Mouse (Mus musculus) limb, embryonic 13.5 days (tissue): Measurements from ENCODE around the gene Exoc6. TPM values are rescaled to one million over a fixed set of nuclear protein-coding genes. Genes with fewer than 3 reads are reported as not detected.
"Not testable (repeated sequence)": the region's sequence is repeated elsewhere in the genome, so short reads cannot be mapped to it uniquely, and the experiment has no call there.

Source experiments
- ATAC-seq: fragments of 200-750 bp; cut with Nextera tagmentation; 2 replicates; pipeline ENCODE4 v1.8.0; 2017; ENCODE audit warnings: low read depth, moderate number of reproducible peaks, moderate TSS enrichment; ENCODE audit not compliant: low FRiP score
- H3K27ac ChIP-seq: fragments of 300-500 bp; sonication (generic); 2 replicates; pipeline ENCODE4 v1.5.1; 2015; ENCODE audit warnings: inconsistent platforms, mild to moderate bottlenecking, moderate library complexity
- H3K27me3 ChIP-seq: fragments of 300-500 bp; sonication (generic); 2 replicates; pipeline ENCODE4 v1.6.1; 2015; ENCODE audit warnings: mild to moderate bottlenecking, inconsistent platforms
- H3K36me3 ChIP-seq: fragments of 300-500 bp; sonication (generic); 2 replicates; pipeline ENCODE4 v1.6.1; 2015; ENCODE audit warnings: inconsistent platforms, mild to moderate bottlenecking, moderate library complexity
- H3K4me1 ChIP-seq: fragments of 300-500 bp; sonication (generic); 2 replicates; pipeline ENCODE4 v1.6.1; 2015; ENCODE audit warnings: inconsistent platforms
- H3K4me2 ChIP-seq: fragments of 300-500 bp; sonication (generic); replicated peaks from 2 replicates; pipeline ENCODE4 v1.6.1; 2015; ENCODE audit warnings: inconsistent platforms, mild to moderate bottlenecking, moderate library complexity
- H3K4me3 ChIP-seq: fragments of 300-500 bp; sonication (generic); 2 replicates; pipeline ENCODE4 v1.5.1; 2015; ENCODE audit warnings: moderate library complexity, mild to moderate bottlenecking, inconsistent platforms
- H3K9ac ChIP-seq: fragments of 300-500 bp; sonication (generic); 2 replicates; pipeline ENCODE4 v1.6.1; 2015; ENCODE audit warnings: mild to moderate bottlenecking, inconsistent platforms
- H3K9me3 ChIP-seq: fragments of 300-500 bp; sonication (generic); 2 replicates; pipeline ENCODE4 v1.6.1; 2016; ENCODE audit warnings: inconsistent platforms
- WGBS: fragments of 180-500 bp; shearing (Covaris S2); methylation state at CpG from one replicate; pipeline ENCODE4 v1.1.7; 2015; 5-methylcytosine and 5-hydroxymethylcytosine counted together
- polyA plus RNA-seq: library from polyadenylated mRNA; unstranded; fragments of >200 nt; fragmentation: Nextera tagmentation; extraction: Ambion mirVana; gene quantifications from 2 replicates; pipeline ENCODE4 v1.2.1, GENCODE M21; 2015

Exoc6 gene
- polyA plus RNA-seq, 1 experiment from 2014 or later = 7.2 TPM

GRCm38 (mm10) chr19:37543537-37544326 lies 6.5 kb upstream of the Exoc6 start:
- Histone ChIP-seq H3K4me3 (no peak overlapping the region), H3K9ac (no peak overlapping the region), H3K27me3 (no peaks in the 10 kb centered on the region; the same call in 1 of the 2 replicates), H3K4me2 (no peak overlapping the region), H3K36me3 (no peaks in the 10 kb centered on the region), H3K27ac (no peak overlapping the region), H3K4me1 (peaks cover 4% of the 10 kb centered on the region; the same call in 1 of the 2 replicates), H3K9me3 (no peaks in the 10 kb centered on the region)
- WGBS = 65% methylated on average over 13 of the region's 13 CpGs
- no peak for ATAC-seq

- Histone ChIP-seq H3K27ac (no peak overlapping the region), H3K27me3 (peaks cover 4% of the 10 kb centered on the region), H3K4me2 (no peak overlapping the region), H3K4me3 (no peak overlapping the region), H3K9ac (no peak overlapping the region), H3K36me3 (no peaks in the 10 kb centered on the region), H3K9me3 (no peaks in the 10 kb centered on the region), H3K4me1 (peaks cover 4% of the 10 kb centered on the region; the same call in 1 of the 2 replicates)
- WGBS = 91% methylated on average over 9 of the region's 9 CpGs
- no peak for ATAC-seq
Observed at GRCm38 (mm10) chr19:37544476-37544875, 5.7 kb upstream of the Exoc6 start.

- Histone ChIP-seq H3K4me3 (no peak overlapping the region), H3K4me2 (no peak overlapping the region), H3K27me3 (peaks cover 6% of the 10 kb centered on the region), H3K36me3 (no peaks in the 10 kb centered on the region), H3K27ac (no peak overlapping the region), H3K9me3 (no peaks in the 10 kb centered on the region), H3K4me1 (peaks cover under 1% of the 10 kb centered on the region; the same call in 1 of the 2 replicates), H3K9ac (no peak overlapping the region)
- WGBS = 51% methylated on average over 3 of the region's 3 CpGs
- ATAC-seq = no peak
Observed at GRCm38 (mm10) chr19:37545231-37545630, 5.0 kb upstream of the Exoc6 start.

- no peaks in the 10 kb centered on the region for H3K9me3 ChIP-seq
- ATAC-seq = no peak
- H3K9ac ChIP-seq = no peak overlapping the region
- H3K27ac ChIP-seq = no peak overlapping the region
- H3K4me1 ChIP-seq = peaks cover 1% of the 10 kb centered on the region
- H3K4me3 ChIP-seq = no peak overlapping the region
- WGBS = 89% methylated on average over 6 of the region's 6 CpGs
- peaks cover 6% of the 10 kb centered on the region for H3K27me3 ChIP-seq
- H3K36me3 ChIP-seq = no peaks in the 10 kb centered on the region
- H3K4me2 ChIP-seq = no peak overlapping the region
Observed at GRCm38 (mm10) chr19:37545725-37546124, 4.5 kb upstream of the Exoc6 start.

GRCm38 (mm10) chr19:37546776-37547175 lies 3.4 kb upstream of the Exoc6 start:
- peaks cover 6% of the 10 kb centered on the region for H3K27me3 ChIP-seq
- WGBS = 77% methylated on average over 4 of the region's 4 CpGs
- no peak overlapping the region for H3K9ac ChIP-seq
- H3K27ac ChIP-seq = no peak overlapping the region
- peaks cover 4% of the 10 kb centered on the region for H3K4me1 ChIP-seq
- H3K9me3 ChIP-seq = no peaks in the 10 kb centered on the region
- no peaks in the 10 kb centered on the region for H3K36me3 ChIP-seq
- no peak overlapping the region for H3K4me2 ChIP-seq
- no peak overlapping the region for H3K4me3 ChIP-seq
- no peak for ATAC-seq

GRCm38 (mm10) chr19:37551040-37551566 lies 885 bp downstream of the Exoc6 start:
- H3K9ac ChIP-seq = no peak overlapping the region
- H3K4me3 ChIP-seq = peak overlapping the region; percentile 76
- H3K27me3 ChIP-seq = peaks cover 6% of the 10 kb centered on the region
- 10% methylated on average over 8 of the region's 8 CpGs for WGBS
- no peak for ATAC-seq
- H3K27ac ChIP-seq = no peak overlapping the region
- H3K9me3 ChIP-seq = no peaks in the 10 kb centered on the region
- no peaks in the 10 kb centered on the region for H3K36me3 ChIP-seq
- peaks cover 4% of the 10 kb centered on the region for H3K4me1 ChIP-seq
- H3K4me2 ChIP-seq = peak overlapping the region; percentile 99

GRCm38 (mm10) chr19:37553376-37554265 lies 3.4 kb downstream of the Exoc6 start:
- Histone ChIP-seq H3K27me3 (peaks cover 6% of the 10 kb centered on the region), H3K27ac (no peak overlapping the region), H3K4me3 (no peak overlapping the region), H3K9ac (no peak overlapping the region), H3K4me1 (peaks cover 4% of the 10 kb centered on the region), H3K9me3 (no peaks in the 10 kb centered on the region), H3K4me2 (no peak overlapping the region), H3K36me3 (no peaks in the 10 kb centered on the region)
- no peak for ATAC-seq
- 82% methylated on average over 11 of the region's 11 CpGs for WGBS

GRCm38 (mm10) chr19:37554266-37554650 lies 4.0 kb downstream of the Exoc6 start:
- H3K27ac ChIP-seq, H3K27me3 ChIP-seq, H3K4me3 ChIP-seq, H3K4me1 ChIP-seq, H3K9me3 ChIP-seq, H3K36me3 ChIP-seq, H3K9ac ChIP-seq, H3K4me2 ChIP-seq, ATAC-seq: not testable (repeated sequence)
- 68% methylated on average over 5 of the region's 5 CpGs for WGBS

- no peak for ATAC-seq
Observed at GRCm38 (mm10) chr19:37555863-37556566, 5.8 kb downstream of the Exoc6 start.

GRCm38 (mm10) chr19:37557898-37558297 lies 7.7 kb downstream of the Exoc6 start:
- ATAC-seq = no peak
- H3K9me3 ChIP-seq = no peaks in the 10 kb centered on the region
- no peaks in the 10 kb centered on the region for H3K36me3 ChIP-seq
- no peak overlapping the region for H3K27ac ChIP-seq
- H3K9ac ChIP-seq = no peak overlapping the region
- no peak overlapping the region for H3K4me2 ChIP-seq
- WGBS = 71% methylated on average over 3 of the region's 3 CpGs
- peaks cover 10% of the 10 kb centered on the region for H3K4me1 ChIP-seq
- H3K27me3 ChIP-seq = no peaks in the 10 kb centered on the region
- H3K4me3 ChIP-seq = no peak overlapping the region

More at GRCm38 (mm10) chr19:37555863-37556566, 5.8 kb downstream of the Exoc6 start:
- 88% methylated on average over 6 of the region's 6 CpGs for WGBS
- Histone ChIP-seq H3K4me3 (no peak overlapping the region), H3K36me3 (no peaks in the 10 kb centered on the region), H3K9ac (no peak overlapping the region), H3K4me1 (peaks cover 10% of the 10 kb centered on the region), H3K9me3 (no peaks in the 10 kb centered on the region), H3K27ac (no peak overlapping the region), H3K4me2 (no peak overlapping the region), H3K27me3 (no peaks in the 10 kb centered on the region)

GRCm38 (mm10) chr19:37559286-37560079 lies 9.3 kb downstream of the Exoc6 start:
- Histone ChIP-seq H3K27ac (no peak overlapping the region), H3K4me3 (no peak overlapping the region), H3K4me1 (peaks cover 10% of the 10 kb centered on the region), H3K4me2 (peak overlapping the region; percentile 41; the same call in 1 of the 2 replicates), H3K36me3 (no peaks in the 10 kb centered on the region), H3K9ac (no peak overlapping the region), H3K9me3 (no peaks in the 10 kb centered on the region), H3K27me3 (no peaks in the 10 kb centered on the region)
- no peak for ATAC-seq
- 36% methylated on average over 9 of the region's 9 CpGs for WGBS
